Mouse (Mus musculus): Measurements from ENCODE around the gene Cltrn. TPM values are rescaled to one million over a fixed set of nuclear protein-coding genes. Genes with fewer than 3 reads are reported as not detected.
A peak's percentile ranks its signal among the peaks of the same experiment; 100 is the strongest.

Cltrn gene
- polyA plus RNA-seq, 1 experiment from 2014 or later = 6.2 TPM

- H3K9ac ChIP-seq (replicated peaks) = no peak overlapping the region
- peak; percentile 68 for DNase-seq
- 14% methylated on average over 2 of the region's 2 CpGs for WGBS (ENCODE audit: insufficient replicate concordance)
- H3K27ac ChIP-seq (ENCODE audit: low read depth) = no peak overlapping the region
- H3K4me2 ChIP-seq (ENCODE audit: low read depth, low read length) = no peak overlapping the region
- TF ChIP-seq CTCF (IDR thresholded peaks at IDR 0.05; ENCODE audit: low read depth) (peak; percentile 89), EP300 (IDR thresholded peaks at IDR 0.05; ENCODE audit: low read depth) (no peak)
- H3K9me3 ChIP-seq (ENCODE audit: low read length) = no peaks in the 10 kb centered on the region
- no peak overlapping the region for H3K4me3 ChIP-seq (ENCODE audit: low read depth, low read length)
- ATAC-seq = 0 out of 2 replicates have a peak, but pooled peaks have one; percentile 47
- H3K27me3 ChIP-seq (ENCODE audit: insufficient read depth, low read length) = no peaks in the 10 kb centered on the region
- H3K36me3 ChIP-seq (replicated peaks; ENCODE audit: insufficient read depth, low read length) = no peaks in the 10 kb centered on the region
- no peaks in the 10 kb centered on the region for H3K4me1 ChIP-seq (ENCODE audit: insufficient read depth)
Observed at GRCm38 (mm10) chrX:164066185-164066584, 22.4 kb upstream of the Cltrn start.

GRCm38 (mm10) chrX:164068968-164069367, 19.7 kb upstream of the Cltrn start:
- no peaks in the 10 kb centered on the region for H3K9me3 ChIP-seq (ENCODE audit: low read length)
- H3K4me1 ChIP-seq (ENCODE audit: insufficient read depth) = no peaks in the 10 kb centered on the region
- ATAC-seq (no peak), DNase-seq (no peak)
- TF ChIP-seq CTCF (IDR thresholded peaks at IDR 0.05; ENCODE audit: low read depth) (no peak), EP300 (IDR thresholded peaks at IDR 0.05; ENCODE audit: low read depth) (no peak)
- WGBS (ENCODE audit: insufficient replicate concordance) = 81% methylated on average over 4 of the region's 4 CpGs
- no peak overlapping the region for H3K27ac ChIP-seq (ENCODE audit: low read depth)
- H3K27me3 ChIP-seq (ENCODE audit: insufficient read depth, low read length) = no peaks in the 10 kb centered on the region
- H3K36me3 ChIP-seq (replicated peaks; ENCODE audit: insufficient read depth, low read length) = 0 out of 2 replicates have a peak, but pooled peaks cover 4% of the 10 kb centered on the region
- H3K4me3 ChIP-seq (ENCODE audit: low read depth, low read length) = no peak overlapping the region
- H3K9ac ChIP-seq (replicated peaks) = no peak overlapping the region
- H3K4me2 ChIP-seq (ENCODE audit: low read depth, low read length) = no peak overlapping the region

GRCm38 (mm10) chrX:164076040-164076775, 12.4 kb upstream of the Cltrn start, which contains the start of gene Siah1b:
TSS of gene Siah1b (minus strand) at chrX:164076493.
- Histone ChIP-seq H3K9ac (replicated peaks) (peak within 1 kb of the TSS; percentile 75), H3K4me2 (ENCODE audit: low read depth, low read length) (peak within 1 kb of the TSS; percentile 91), H3K27me3 (ENCODE audit: insufficient read depth, low read length) (no peaks in the 10 kb centered on the region), H3K4me3 (ENCODE audit: low read depth, low read length) (peak within 1 kb of the TSS; percentile 67), H3K36me3 (replicated peaks; ENCODE audit: insufficient read depth, low read length) (0 out of 2 replicates have a peak, but pooled peaks cover 4% of the 10 kb centered on the region), H3K9me3 (ENCODE audit: low read length) (no peaks in the 10 kb centered on the region), H3K4me1 (ENCODE audit: insufficient read depth) (no peaks in the 10 kb centered on the region), H3K27ac (ENCODE audit: low read depth) (peak within 1 kb of the TSS; percentile 89)
- ATAC-seq (peak; percentile 98), DNase-seq (peak; percentile 91)
- WGBS (ENCODE audit: insufficient replicate concordance) = 21% methylated on average over 42 of the region's 54 CpGs
- no peak for TF ChIP-seq CTCF (IDR thresholded peaks at IDR 0.05; ENCODE audit: low read depth)
- TF ChIP-seq EP300 (IDR thresholded peaks at IDR 0.05; ENCODE audit: low read depth) = peak; percentile 71; the same call in 1 of the 2 replicates

GRCm38 (mm10) chrX:164082030-164082429, 6.6 kb upstream of the Cltrn start:
- H3K4me1 ChIP-seq (ENCODE audit: insufficient read depth) = no peaks in the 10 kb centered on the region
- TF ChIP-seq CTCF (IDR thresholded peaks at IDR 0.05; ENCODE audit: low read depth) (no peak), EP300 (IDR thresholded peaks at IDR 0.05; ENCODE audit: low read depth) (no peak)
- H3K9me3 ChIP-seq (ENCODE audit: low read length) = no peaks in the 10 kb centered on the region
- no peaks in the 10 kb centered on the region for H3K27me3 ChIP-seq (ENCODE audit: insufficient read depth, low read length)
- ATAC-seq (peak; percentile 48), DNase-seq (no peak)
- 62% methylated on average over 9 of the region's 9 CpGs for WGBS (ENCODE audit: insufficient replicate concordance)
- no peaks in the 10 kb centered on the region for H3K36me3 ChIP-seq (replicated peaks; ENCODE audit: insufficient read depth, low read length)
- H3K9ac ChIP-seq (replicated peaks) = no peak overlapping the region
- H3K4me3 ChIP-seq (ENCODE audit: low read depth, low read length) = no peak overlapping the region
- no peak overlapping the region for H3K4me2 ChIP-seq (ENCODE audit: low read depth, low read length)
- H3K27ac ChIP-seq (ENCODE audit: low read depth) = no peak overlapping the region

- Histone ChIP-seq H3K4me2 (ENCODE audit: low read depth, low read length) (peak overlapping the region; percentile 29; the same call in 1 of the 2 replicates), H3K27me3 (ENCODE audit: insufficient read depth, low read length) (no peaks in the 10 kb centered on the region), H3K36me3 (replicated peaks; ENCODE audit: insufficient read depth, low read length) (no peaks in the 10 kb centered on the region), H3K4me1 (ENCODE audit: insufficient read depth) (no peaks in the 10 kb centered on the region), H3K9ac (replicated peaks) (no peak overlapping the region), H3K4me3 (ENCODE audit: low read depth, low read length) (no peak overlapping the region), H3K27ac (ENCODE audit: low read depth) (no peak overlapping the region), H3K9me3 (ENCODE audit: low read length) (no peaks in the 10 kb centered on the region)
- 74% methylated on average over 11 of the region's 11 CpGs for WGBS (ENCODE audit: insufficient replicate concordance)
- ATAC-seq (no peak), DNase-seq (no peak)
- TF ChIP-seq CTCF (IDR thresholded peaks at IDR 0.05; ENCODE audit: low read depth) (no peak), EP300 (IDR thresholded peaks at IDR 0.05; ENCODE audit: low read depth) (no peak)
Observed at GRCm38 (mm10) chrX:164089916-164090315, 1.3 kb downstream of the Cltrn start.

GRCm38 (mm10) chrX:164092300-164093169, 3.9 kb downstream of the Cltrn start:
- ATAC-seq (no peak), DNase-seq (no peak)
- Histone ChIP-seq H3K9me3 (ENCODE audit: low read length) (no peaks in the 10 kb centered on the region), H3K9ac (replicated peaks) (no peak overlapping the region), H3K27ac (ENCODE audit: low read depth) (no peak overlapping the region), H3K4me2 (ENCODE audit: low read depth, low read length) (no peak overlapping the region), H3K27me3 (ENCODE audit: insufficient read depth, low read length) (0 out of 2 replicates have a peak, but pooled peaks cover 2% of the 10 kb centered on the region), H3K36me3 (replicated peaks; ENCODE audit: insufficient read depth, low read length) (no peaks in the 10 kb centered on the region), H3K4me3 (ENCODE audit: low read depth, low read length) (no peak overlapping the region), H3K4me1 (ENCODE audit: insufficient read depth) (no peaks in the 10 kb centered on the region)
- TF ChIP-seq CTCF (IDR thresholded peaks at IDR 0.05; ENCODE audit: low read depth) (no peak), EP300 (IDR thresholded peaks at IDR 0.05; ENCODE audit: low read depth) (no peak)
- 48% methylated on average over 7 of the region's 7 CpGs for WGBS (ENCODE audit: insufficient replicate concordance)

Data from liver, postnatal 0 days (tissue).